Mouse (Mus musculus): Measurements from ENCODE around the gene Fbxl17. TPM values are rescaled to one million over a fixed set of nuclear protein-coding genes. Genes with fewer than 3 reads are reported as not detected.
A peak's percentile ranks its signal among the peaks of the same experiment; 100 is the strongest.

The Fbxl17 gene
- total and polyA plus RNA-seq, 3 experiments = 7.8 to 25.9 (median 25.5) TPM

- no peaks in the 10 kb centered on the region for H3K4me1 ChIP-seq (ENCODE audit: control insufficient read depth, insufficient read depth, low read length)
- H3K9ac ChIP-seq (ENCODE audit: low read depth, low read length) = no peak overlapping the region
- H3K27me3 ChIP-seq (ENCODE audit: control insufficient read depth, insufficient read depth, low read length) = no peaks in the 10 kb centered on the region
- WGBS = 91% methylated on average over 3 of the region's 3 CpGs
- TF ChIP-seq CTCF (IDR thresholded peaks at IDR 0.05) = no peak
- TF ChIP-seq EP300 (IDR thresholded peaks at IDR 0.05; ENCODE audit: insufficient read depth, low read depth, low read length) = no peak
- no peak for TF ChIP-seq POLR2A (IDR thresholded peaks at IDR 0.05; ENCODE audit: insufficient read depth, low read depth, low read length)
- no peak for DNase-seq
- no peaks in the 10 kb centered on the region for H3K79me2 ChIP-seq (replicated peaks; ENCODE audit: control insufficient read depth, insufficient read depth, low read length)
- no peaks in the 10 kb centered on the region for H3K36me3 ChIP-seq (ENCODE audit: control insufficient read depth, insufficient read depth, low read length)
- H3K27ac ChIP-seq = no peak overlapping the region
- no peak overlapping the region for H3K4me3 ChIP-seq
- intact Hi-C loops (cut with DNase I) = no loop called here
Observed at GRCm38 (mm10) chr17:63294961-63295360, 204.9 kb downstream of the Fbxl17 start.

- 84% methylated on average over 3 of the region's 3 CpGs for WGBS
Observed at GRCm38 (mm10) chr17:63293979-63294378, 205.8 kb downstream of the Fbxl17 start.

GRCm38 (mm10) chr17:63289317-63289913 lies 210.4 kb downstream of the Fbxl17 start:
- Histone ChIP-seq H3K9ac (ENCODE audit: low read depth, low read length) (no peak overlapping the region), H3K27ac (no peak overlapping the region), H3K36me3 (ENCODE audit: control insufficient read depth, insufficient read depth, low read length) (peaks cover 8% of the 10 kb centered on the region), H3K4me3 (no peak overlapping the region), H3K4me1 (ENCODE audit: control insufficient read depth, insufficient read depth, low read length) (peaks cover 2% of the 10 kb centered on the region; the same call in 1 of the 2 replicates), H3K79me2 (replicated peaks; ENCODE audit: control insufficient read depth, insufficient read depth, low read length) (no peaks in the 10 kb centered on the region), H3K27me3 (ENCODE audit: control insufficient read depth, insufficient read depth, low read length) (no peaks in the 10 kb centered on the region)
- 39% methylated on average over 1 of the region's 1 CpGs for WGBS
- peak in 1 of 2 experiments; percentile 36 for DNase-seq
- TF ChIP-seq POLR2A (IDR thresholded peaks at IDR 0.05; ENCODE audit: insufficient read depth, low read depth, low read length) (no peak), EP300 (IDR thresholded peaks at IDR 0.05; ENCODE audit: insufficient read depth, low read depth, low read length) (no peak), CTCF (IDR thresholded peaks at IDR 0.05) (no peak)
- intact Hi-C loops (cut with DNase I) = no loop called here

More at GRCm38 (mm10) chr17:63293979-63294378, 205.8 kb downstream of the Fbxl17 start:
- Histone ChIP-seq H3K27ac (no peak overlapping the region), H3K9ac (ENCODE audit: low read depth, low read length) (no peak overlapping the region), H3K79me2 (replicated peaks; ENCODE audit: control insufficient read depth, insufficient read depth, low read length) (no peaks in the 10 kb centered on the region), H3K4me3 (no peak overlapping the region), H3K4me1 (ENCODE audit: control insufficient read depth, insufficient read depth, low read length) (no peaks in the 10 kb centered on the region; the same call in 1 of the 2 replicates), H3K27me3 (ENCODE audit: control insufficient read depth, insufficient read depth, low read length) (no peaks in the 10 kb centered on the region), H3K36me3 (ENCODE audit: control insufficient read depth, insufficient read depth, low read length) (no peaks in the 10 kb centered on the region; the same call in 1 of the 2 replicates)
- intact Hi-C loops (cut with DNase I) = no loop called here
- no peak for DNase-seq
- TF ChIP-seq EP300 (IDR thresholded peaks at IDR 0.05; ENCODE audit: insufficient read depth, low read depth, low read length) (no peak), CTCF (IDR thresholded peaks at IDR 0.05) (no peak), POLR2A (IDR thresholded peaks at IDR 0.05; ENCODE audit: insufficient read depth, low read depth, low read length) (no peak)

GRCm38 (mm10) chr17:63288850-63289249 lies 211.0 kb downstream of the Fbxl17 start:
- Histone ChIP-seq H3K4me3 (no peak overlapping the region), H3K4me1 (ENCODE audit: control insufficient read depth, insufficient read depth, low read length) (peaks cover 2% of the 10 kb centered on the region; the same call in 1 of the 2 replicates), H3K79me2 (replicated peaks; ENCODE audit: control insufficient read depth, insufficient read depth, low read length) (no peaks in the 10 kb centered on the region), H3K36me3 (ENCODE audit: control insufficient read depth, insufficient read depth, low read length) (peaks cover 8% of the 10 kb centered on the region), H3K9ac (ENCODE audit: low read depth, low read length) (no peak overlapping the region), H3K27ac (no peak overlapping the region), H3K27me3 (ENCODE audit: control insufficient read depth, insufficient read depth, low read length) (no peaks in the 10 kb centered on the region)
- TF ChIP-seq EP300 (IDR thresholded peaks at IDR 0.05; ENCODE audit: insufficient read depth, low read depth, low read length) (no peak), POLR2A (IDR thresholded peaks at IDR 0.05; ENCODE audit: insufficient read depth, low read depth, low read length) (no peak), CTCF (IDR thresholded peaks at IDR 0.05) (no peak)
- intact Hi-C loops (cut with DNase I) = no loop called here
- no peak for DNase-seq
- WGBS = 92% methylated on average over 4 of the region's 4 CpGs

- no peaks in the 10 kb centered on the region for H3K79me2 ChIP-seq (replicated peaks; ENCODE audit: control insufficient read depth, insufficient read depth, low read length)
- no peak overlapping the region for H3K9ac ChIP-seq (ENCODE audit: low read depth, low read length)
- peaks cover 2% of the 10 kb centered on the region; the same call in 1 of the 2 replicates for H3K4me1 ChIP-seq (ENCODE audit: control insufficient read depth, insufficient read depth, low read length)
- TF ChIP-seq POLR2A (IDR thresholded peaks at IDR 0.05; ENCODE audit: insufficient read depth, low read depth, low read length) (no peak), CTCF (IDR thresholded peaks at IDR 0.05) (peak; percentile 44), EP300 (IDR thresholded peaks at IDR 0.05; ENCODE audit: insufficient read depth, low read depth, low read length) (no peak)
- no peaks in the 10 kb centered on the region for H3K27me3 ChIP-seq (ENCODE audit: control insufficient read depth, insufficient read depth, low read length)
- 9% methylated on average over 2 of the region's 2 CpGs for WGBS
- intact Hi-C loops (cut with DNase I) = no loop called here
- H3K4me3 ChIP-seq = no peak overlapping the region
- DNase-seq = peak; percentile 50 to 60
- peaks cover 8% of the 10 kb centered on the region for H3K36me3 ChIP-seq (ENCODE audit: control insufficient read depth, insufficient read depth, low read length)
- no peak overlapping the region for H3K27ac ChIP-seq
Observed at GRCm38 (mm10) chr17:63287413-63287812, 212.4 kb downstream of the Fbxl17 start.

DNA sequence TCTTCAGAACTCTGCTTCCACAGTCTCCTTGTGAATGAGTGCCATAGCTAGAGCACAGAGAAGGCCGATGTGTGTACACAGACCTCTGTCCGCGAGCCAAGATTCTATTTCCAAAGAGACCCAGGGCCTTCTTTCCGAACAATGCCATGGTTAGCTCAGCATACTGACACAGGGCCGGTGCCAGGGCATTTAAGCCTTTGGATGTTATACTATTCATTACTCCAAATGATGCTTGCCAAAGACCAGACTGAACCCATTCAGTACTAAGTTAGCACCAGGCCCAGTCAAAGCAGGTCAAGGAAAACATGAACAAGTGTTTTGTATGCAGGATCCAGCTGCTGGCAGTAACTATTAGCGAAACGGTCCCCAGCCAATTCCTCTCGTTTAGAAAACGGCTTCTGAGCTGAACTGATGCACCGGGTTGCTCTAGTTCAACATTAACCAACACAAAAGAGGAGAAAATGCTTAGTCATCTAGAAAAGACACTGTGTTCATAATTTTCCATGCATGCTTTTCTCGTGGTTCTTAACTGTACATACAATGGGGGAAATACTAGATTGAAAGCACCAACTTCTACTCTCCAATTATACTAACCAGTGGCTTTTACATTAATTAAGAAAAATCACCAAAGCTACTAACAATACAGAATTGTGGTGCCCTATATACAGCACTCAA lies 214.4 kb downstream of the Fbxl17 start:
- Histone ChIP-seq H3K27ac (no peak overlapping the region), H3K4me3 (no peak overlapping the region), H3K36me3 (ENCODE audit: control insufficient read depth, insufficient read depth, low read length) (peaks cover 8% of the 10 kb centered on the region), H3K4me1 (ENCODE audit: control insufficient read depth, insufficient read depth, low read length) (peaks cover 2% of the 10 kb centered on the region; the same call in 1 of the 2 replicates), H3K79me2 (replicated peaks; ENCODE audit: control insufficient read depth, insufficient read depth, low read length) (no peaks in the 10 kb centered on the region), H3K9ac (ENCODE audit: low read depth, low read length) (no peak overlapping the region), H3K27me3 (ENCODE audit: control insufficient read depth, insufficient read depth, low read length) (no peaks in the 10 kb centered on the region)
- WGBS = 58% methylated on average over 11 of the region's 11 CpGs
- peak; percentile 27 to 39 for DNase-seq
- TF ChIP-seq EP300 (IDR thresholded peaks at IDR 0.05; ENCODE audit: insufficient read depth, low read depth, low read length) (no peak), POLR2A (IDR thresholded peaks at IDR 0.05; ENCODE audit: insufficient read depth, low read depth, low read length) (no peak), CTCF (IDR thresholded peaks at IDR 0.05) (no peak)
- intact Hi-C loops (cut with DNase I) = no loop called here
